Mouse (Mus musculus) liver, adult 2 months (tissue): ENCODE data around the gene Sult4a1. TPM values are rescaled to one million over a fixed set of nuclear protein-coding genes. Genes with fewer than 3 reads are reported as not detected.
"Not testable (repeated sequence)": the region's sequence is repeated elsewhere in the genome, so short reads cannot be mapped to it uniquely, and the experiment has no call there.

Source experiments
- DNase-seq: peaks from one replicate; pipeline ENCODE4 v3.0.0-alpha.2; 2011; ENCODE audit warnings: low read depth, low spot score; ENCODE audit errors: extremely low read depth
- H3K27ac ChIP-seq: fragments of 200-500 bp; replicated peaks from 2 replicates; pipeline ENCODE4 v1.5.1; 2012; ENCODE audit warnings: low read depth, mild to moderate bottlenecking, control low read depth, inconsistent platforms, low read length; ENCODE audit not compliant: insufficient read depth
- H3K27me3 ChIP-seq: fragments of 200-500 bp; 2 replicates; pipeline ENCODE4 v1.6.1; 2012; ENCODE audit warnings: mild to moderate bottlenecking, moderate library complexity, low read length, inconsistent platforms; ENCODE audit not compliant: control insufficient read depth, insufficient read depth
- H3K36me3 ChIP-seq: fragments of 200-500 bp; 2 replicates; pipeline ENCODE4 v1.6.1; 2012; ENCODE audit warnings: low read length, inconsistent platforms; ENCODE audit not compliant: control insufficient read depth, insufficient read depth
- H3K4me1 ChIP-seq: fragments of 200-500 bp; 2 replicates; pipeline ENCODE4 v1.6.1; 2011; ENCODE audit warnings: low read length; ENCODE audit not compliant: control insufficient read depth, insufficient read depth
- H3K4me3 ChIP-seq: fragments of 200-500 bp; 2 replicates; pipeline ENCODE4 v1.5.1; 2011; ENCODE audit warnings: low read depth, mild to moderate bottlenecking, control low read depth, low read length, moderate library complexity; ENCODE audit not compliant: insufficient read depth
- H3K79me2 ChIP-seq: fragments of 200-500 bp; 2 replicates; pipeline ENCODE4 v1.6.1; 2012; ENCODE audit warnings: inconsistent platforms, mild to moderate bottlenecking, low read length, moderate library complexity; ENCODE audit not compliant: control insufficient read depth, insufficient read depth
- H3K9ac ChIP-seq: fragments of 200-500 bp; 2 replicates; pipeline ENCODE4 v1.6.1; 2012; ENCODE audit warnings: low read depth, mild to moderate bottlenecking, control low read depth, inconsistent platforms, low read length
- CTCF ChIP-seq: fragments of 200-500 bp; IDR thresholded peaks from 2 replicates; pipeline ENCODE4 v1.5.1; 2011; ENCODE audit warnings: low read depth, low read length, control low read depth
- POLR2A ChIP-seq: fragments of 200-500 bp; IDR thresholded peaks from 2 replicates; pipeline ENCODE4 v1.6.1; 2011; ENCODE audit warnings: low read length, control low read depth; ENCODE audit not compliant: insufficient read depth; ENCODE audit errors: extremely low read depth
- WGBS: fragments of 180-500 bp; shearing (Covaris S2); methylation state at CpG from one replicate; pipeline ENCODE4 v1.1.7; 2018; 5-methylcytosine and 5-hydroxymethylcytosine counted together
- polyA plus RNA-seq: library from polyadenylated mRNA; depleted of rRNA; stranded (reverse); fragments of >200 nt; gene quantifications from 2 replicates; pipeline ENCODE4 v1.2.3, GENCODE M21; 2012
- total RNA-seq: library from RNA; depleted of rRNA; stranded (reverse); fragments of >200 nt; gene quantifications from 2 replicates; pipeline ENCODE4 v1.2.3, GENCODE M21; 2014

Sult4a1 gene
- total and polyA plus RNA-seq, 2 experiments, result not detected

DNA sequence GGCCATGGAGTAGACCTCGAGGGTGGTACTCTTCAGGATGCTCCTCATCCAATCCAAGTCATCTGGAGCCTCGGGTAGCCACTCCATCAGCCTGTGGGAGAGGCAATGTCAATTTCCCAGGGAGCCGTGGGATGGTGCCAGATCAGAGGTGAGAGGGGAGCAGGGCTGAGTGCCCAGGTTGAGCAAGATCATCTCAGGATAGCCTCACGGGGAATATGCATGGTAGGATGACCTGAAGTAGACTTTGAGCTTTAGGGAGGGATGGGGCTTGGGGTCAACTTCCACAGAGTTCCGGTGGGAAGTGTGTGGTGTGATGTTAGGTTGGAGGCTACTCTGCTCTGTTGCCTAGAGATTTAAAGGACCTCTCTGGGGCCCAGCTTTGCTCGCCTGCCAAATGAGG lies 8.3 kb upstream of the Sult4a1 start:
- DNase-seq, result peak; percentile 72
- Histone ChIP-seq H3K27ac (peak overlapping the region; percentile 74), H3K4me3 (no peak overlapping the region), H3K4me1 (peaks cover 17% of the 10 kb centered on the region), H3K79me2 (no peaks in the 10 kb centered on the region), H3K9ac (peak overlapping the region; percentile 50; the same call in 1 of the 2 replicates), H3K36me3 (no peaks in the 10 kb centered on the region), H3K27me3 (no peaks in the 10 kb centered on the region)
- WGBS, result 24% methylated on average over 6 of the region's 6 CpGs
- TF ChIP-seq POLR2A (no peak), CTCF (no peak)

- H3K4me3 ChIP-seq, result no peak overlapping the region
- H3K36me3 ChIP-seq, result no peaks in the 10 kb centered on the region
- peaks cover 7% of the 10 kb centered on the region for H3K4me1 ChIP-seq
- H3K27me3 ChIP-seq, result peaks cover 6% of the 10 kb centered on the region
- no peak overlapping the region for H3K27ac ChIP-seq
- H3K9ac ChIP-seq, result no peak overlapping the region
- DNase-seq, result no peak
- no peak for TF ChIP-seq POLR2A
- no peak for TF ChIP-seq CTCF
- WGBS, result 4% methylated on average over 13 of the region's 13 CpGs
- no peaks in the 10 kb centered on the region for H3K79me2 ChIP-seq
Observed at GRCm38 (mm10) chr15:84108899-84109298, 3.3 kb upstream of the Sult4a1 start.

- 17% methylated on average over 12 of the region's 12 CpGs for WGBS
- H3K79me2 ChIP-seq, result no peaks in the 10 kb centered on the region
- no peak for DNase-seq
- TF ChIP-seq CTCF (no peak; the same call in 1 of the 2 replicates), POLR2A (no peak)
- peaks cover 2% of the 10 kb centered on the region; the same call in 1 of the 2 replicates for H3K4me1 ChIP-seq
- H3K9ac ChIP-seq, result no peak overlapping the region
- H3K36me3 ChIP-seq, result no peaks in the 10 kb centered on the region
- H3K27ac ChIP-seq, result no peak overlapping the region
- no peak overlapping the region for H3K4me3 ChIP-seq
- H3K27me3 ChIP-seq, result peaks cover 6% of the 10 kb centered on the region
Observed at GRCm38 (mm10) chr15:84105924-84106500, 458 bp upstream of the Sult4a1 start.

GRCm38 (mm10) chr15:84104626-84105025 lies 928 bp downstream of the Sult4a1 start:
- peaks cover 6% of the 10 kb centered on the region for H3K27me3 ChIP-seq
- no peaks in the 10 kb centered on the region for H3K36me3 ChIP-seq
- H3K4me1 ChIP-seq, result peaks cover 2% of the 10 kb centered on the region; the same call in 1 of the 2 replicates
- no peaks in the 10 kb centered on the region for H3K79me2 ChIP-seq
- WGBS, result 79% methylated on average over 7 of the region's 7 CpGs
- H3K4me3 ChIP-seq, result no peak overlapping the region
- TF ChIP-seq POLR2A (no peak), CTCF (no peak)
- H3K9ac ChIP-seq, result no peak overlapping the region
- no peak for DNase-seq
- no peak overlapping the region for H3K27ac ChIP-seq

GRCm38 (mm10) chr15:84097536-84097935 lies 8.0 kb downstream of the Sult4a1 start:
- not testable (repeated sequence) for H3K27ac ChIP-seq, H3K9ac ChIP-seq, DNase-seq, H3K4me3 ChIP-seq, H3K79me2 ChIP-seq, H3K4me1 ChIP-seq, H3K36me3 ChIP-seq, H3K27me3 ChIP-seq
- 78% methylated on average over 15 of the region's 15 CpGs for WGBS

GRCm38 (mm10) chr15:84096051-84096450 lies 9.5 kb downstream of the Sult4a1 start:
- no peak overlapping the region for H3K9ac ChIP-seq
- H3K79me2 ChIP-seq, result no peaks in the 10 kb centered on the region
- H3K27ac ChIP-seq, result no peak overlapping the region
- no peaks in the 10 kb centered on the region for H3K4me1 ChIP-seq
- H3K4me3 ChIP-seq, result no peak overlapping the region
- WGBS, result 71% methylated on average over 8 of the region's 8 CpGs
- no peak for DNase-seq
- TF ChIP-seq POLR2A, result no peak
- TF ChIP-seq CTCF, result no peak
- H3K27me3 ChIP-seq, result no peaks in the 10 kb centered on the region
- H3K36me3 ChIP-seq, result no peaks in the 10 kb centered on the region
